Mouse (Mus musculus) ES-E14 (cell line): ENCODE data around the gene Csk.

Experiments used
- HCFC1 ChIP-seq: IDR thresholded peaks from 2 replicates; pipeline ENCODE4 v1.6.1; 2012; ENCODE audit warnings: low read length, inconsistent platforms, borderline replicate concordance; ENCODE audit not compliant: insufficient read depth
- MAFK ChIP-seq: IDR thresholded peaks from 2 replicates; pipeline ENCODE4 v1.6.1; 2014; ENCODE audit warnings: mild to moderate bottlenecking, low read depth, low read length, inconsistent platforms; ENCODE audit not compliant: insufficient read depth
- ZC3H11A ChIP-seq: IDR thresholded peaks from 2 replicates; pipeline ENCODE4 v1.6.1; 2012; ENCODE audit warnings: low read depth, mild to moderate bottlenecking, inconsistent platforms, low read length, borderline replicate concordance
- ZNF384 ChIP-seq: IDR thresholded peaks from 2 replicates; pipeline ENCODE4 v1.6.1; 2012; ENCODE audit warnings: low read depth, low read length, inconsistent platforms

GRCm38 (mm10) chr9:57664616-57665015 is 11.2 kb upstream of the Csk start:
- TF ChIP-seq MAFK = no peak
- TF ChIP-seq ZNF384 = no peak
- no peak for TF ChIP-seq HCFC1
- TF ChIP-seq ZC3H11A = no peak
